Mouse (Mus musculus) kidney, adult 2 months (tissue): ENCODE measurements at regions not wholly inside any gene's neighbourhood (a gene's known extent, or its start where the extent isn't known, plus 50 kb on each side); places are given as distances from the start of the nearest gene placed in this dataset.

Experiments used
- DNase-seq: peaks from one replicate; pipeline ENCODE4 v3.0.0; 2021
- H3K27ac ChIP-seq: fragments of 200-500 bp; 2 replicates; pipeline ENCODE4 v1.5.1; 2012; ENCODE audit warnings: low read depth, low read length, control low read depth, inconsistent platforms; ENCODE audit not compliant: insufficient read depth
- H3K27me3 ChIP-seq: fragments of 200-500 bp; replicated peaks from 2 replicates; pipeline ENCODE4 v1.6.1; 2012; ENCODE audit warnings: mild to moderate bottlenecking, moderate library complexity, low read length, inconsistent platforms; ENCODE audit not compliant: control insufficient read depth, insufficient read depth
- H3K36me3 ChIP-seq: fragments of 200-500 bp; 2 replicates; pipeline ENCODE4 v1.6.1; 2012; ENCODE audit warnings: mild to moderate bottlenecking, moderate library complexity, low read length, inconsistent platforms; ENCODE audit not compliant: control insufficient read depth, insufficient read depth
- H3K4me1 ChIP-seq: fragments of 200-500 bp; 2 replicates; pipeline ENCODE4 v1.6.1; 2011; ENCODE audit warnings: low read length; ENCODE audit not compliant: control insufficient read depth, insufficient read depth
- H3K4me3 ChIP-seq: fragments of 200-500 bp; 2 replicates; pipeline ENCODE4 v1.5.1; 2011; ENCODE audit warnings: mild to moderate bottlenecking, low read depth, low read length, control low read depth; ENCODE audit not compliant: insufficient read depth
- CTCF ChIP-seq: fragments of 200-500 bp; conservative IDR thresholded peaks from 2 replicates; pipeline ENCODE4 v1.5.1; 2011; ENCODE audit warnings: low read depth, mild to moderate bottlenecking, control low read depth, low read length, moderate library complexity, mixed read lengths; ENCODE audit not compliant: insufficient read depth, insufficient read length
- POLR2A ChIP-seq: fragments of 200-500 bp; IDR thresholded peaks from one replicate; pipeline ENCODE4 v1.6.1; 2011; ENCODE audit warnings: low read depth, low read length, control low read depth
- WGBS: fragments of 180-500 bp; shearing (Covaris S2); methylation state at CpG from one replicate; pipeline ENCODE4 v1.1.7; 2018; 5-methylcytosine and 5-hydroxymethylcytosine counted together

GRCm38 (mm10) chr8:126081279-126081678, 86.3 kb downstream of the Kcnk1 start:
- Histone ChIP-seq H3K4me1 (no peaks in the 10 kb centered on the region), H3K27ac (no peak overlapping the region), H3K4me3 (no peak overlapping the region), H3K27me3 (no peaks in the 10 kb centered on the region), H3K36me3 (no peaks in the 10 kb centered on the region)
- TF ChIP-seq POLR2A (no peak), CTCF (peak; percentile 53)
- peak; percentile 21 for DNase-seq

- 45% methylated on average over 1 of the region's 1 CpGs for WGBS
- Histone ChIP-seq H3K4me3 (no peak overlapping the region), H3K36me3 (no peaks in the 10 kb centered on the region), H3K27ac (no peak overlapping the region), H3K4me1 (no peaks in the 10 kb centered on the region), H3K27me3 (no peaks in the 10 kb centered on the region)
- DNase-seq, result no peak
- no peak for TF ChIP-seq CTCF
Observed at GRCm38 (mm10) chr8:126082827-126083226, 87.9 kb downstream of the Kcnk1 start.

- no peak overlapping the region for H3K4me3 ChIP-seq
- no peak for TF ChIP-seq CTCF
- TF ChIP-seq POLR2A, result no peak
- H3K4me1 ChIP-seq, result no peaks in the 10 kb centered on the region
- no peaks in the 10 kb centered on the region for H3K36me3 ChIP-seq
- no peaks in the 10 kb centered on the region for H3K27me3 ChIP-seq
- H3K27ac ChIP-seq, result no peak overlapping the region
- DNase-seq, result no peak
- 62% methylated on average over 1 of the region's 1 CpGs for WGBS
Observed at GRCm38 (mm10) chr8:126090772-126091171, 95.8 kb downstream of the Kcnk1 start.

GRCm38 (mm10) chr8:126094005-126094404, 99.0 kb downstream of the Kcnk1 start:
- no peak overlapping the region for H3K4me3 ChIP-seq
- no peaks in the 10 kb centered on the region for H3K4me1 ChIP-seq
- no peak overlapping the region for H3K27ac ChIP-seq
- no peak for DNase-seq
- TF ChIP-seq POLR2A (no peak), CTCF (no peak)
- H3K27me3 ChIP-seq, result no peaks in the 10 kb centered on the region
- WGBS, result 78% methylated on average over 2 of the region's 2 CpGs
- no peaks in the 10 kb centered on the region for H3K36me3 ChIP-seq

- no peak for TF ChIP-seq POLR2A
- TF ChIP-seq CTCF, result no peak
- 86% methylated on average over 6 of the region's 6 CpGs for WGBS
- Histone ChIP-seq H3K4me1 (no peaks in the 10 kb centered on the region), H3K27ac (no peak overlapping the region), H3K27me3 (no peaks in the 10 kb centered on the region), H3K4me3 (no peak overlapping the region), H3K36me3 (no peaks in the 10 kb centered on the region)
- no peak for DNase-seq
Observed at GRCm38 (mm10) chr8:126096056-126096455, 101.1 kb downstream of the Kcnk1 start.

GRCm38 (mm10) chr8:126096636-126097170, 101.7 kb downstream of the Kcnk1 start:
- no peak for DNase-seq
- Histone ChIP-seq H3K4me1 (no peaks in the 10 kb centered on the region), H3K27me3 (no peaks in the 10 kb centered on the region), H3K27ac (no peak overlapping the region), H3K4me3 (no peak overlapping the region), H3K36me3 (no peaks in the 10 kb centered on the region)
- WGBS, result 58% methylated on average over 9 of the region's 9 CpGs
- TF ChIP-seq CTCF (no peak), POLR2A (no peak)

- Histone ChIP-seq H3K4me1 (no peaks in the 10 kb centered on the region), H3K27me3 (no peaks in the 10 kb centered on the region), H3K36me3 (no peaks in the 10 kb centered on the region), H3K4me3 (no peak overlapping the region), H3K27ac (no peak overlapping the region)
- TF ChIP-seq CTCF (no peak), POLR2A (no peak)
- peak; percentile 82 for DNase-seq
- 72% methylated on average over 6 of the region's 6 CpGs for WGBS
Observed at GRCm38 (mm10) chr8:126098886-126099285, 103.9 kb downstream of the Kcnk1 start.
